Mouse (Mus musculus): ENCODE measurements around the gene Itgal.
"Not testable (repeated sequence)": the region's sequence is repeated elsewhere in the genome, so short reads cannot be mapped to it uniquely, and the experiment has no call there.

The Itgal gene

DNA sequence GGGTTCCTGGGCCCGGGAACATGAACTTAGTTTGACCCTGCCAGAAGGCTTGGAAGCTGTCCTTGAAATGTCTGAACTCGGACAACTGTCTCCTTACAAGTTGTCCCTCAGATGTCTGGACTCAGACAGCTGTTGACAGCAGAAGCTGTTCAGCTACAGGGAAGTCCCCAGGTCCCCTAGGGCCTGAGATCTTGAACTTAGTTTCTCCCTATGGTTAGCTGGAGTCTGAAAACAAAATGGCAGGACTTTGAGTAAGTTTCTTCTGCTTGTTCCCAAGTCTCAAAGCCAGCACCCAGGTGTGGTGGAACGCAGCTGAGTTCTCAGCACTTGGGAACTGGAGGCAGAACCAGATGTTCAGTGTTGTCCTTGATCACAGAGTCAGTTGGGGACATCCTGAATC, 16.0 kb upstream of the Itgal start:
- DNase-seq (ENCODE audit: low spot score), result no peak

DNA sequence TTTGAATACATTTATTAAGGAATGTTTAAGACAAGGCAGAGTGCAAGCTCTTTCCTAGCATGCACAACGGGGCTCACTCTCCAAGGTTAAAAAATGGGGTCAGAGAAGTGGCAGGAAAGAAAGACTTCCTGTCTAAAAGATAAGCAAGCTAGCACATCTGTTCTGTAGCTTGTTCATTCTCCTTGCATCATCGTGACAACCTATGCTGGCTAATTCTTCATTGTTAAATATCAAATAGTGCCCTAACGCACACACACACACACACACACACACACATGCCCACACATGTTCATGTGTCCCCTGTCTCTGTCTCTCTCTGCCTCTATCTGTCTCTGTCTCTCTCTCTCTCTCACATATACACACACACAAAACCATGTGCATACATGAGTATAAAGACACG, 14.9 kb upstream of the Itgal start:
- no peak for DNase-seq (ENCODE audit: low spot score)

DNA sequence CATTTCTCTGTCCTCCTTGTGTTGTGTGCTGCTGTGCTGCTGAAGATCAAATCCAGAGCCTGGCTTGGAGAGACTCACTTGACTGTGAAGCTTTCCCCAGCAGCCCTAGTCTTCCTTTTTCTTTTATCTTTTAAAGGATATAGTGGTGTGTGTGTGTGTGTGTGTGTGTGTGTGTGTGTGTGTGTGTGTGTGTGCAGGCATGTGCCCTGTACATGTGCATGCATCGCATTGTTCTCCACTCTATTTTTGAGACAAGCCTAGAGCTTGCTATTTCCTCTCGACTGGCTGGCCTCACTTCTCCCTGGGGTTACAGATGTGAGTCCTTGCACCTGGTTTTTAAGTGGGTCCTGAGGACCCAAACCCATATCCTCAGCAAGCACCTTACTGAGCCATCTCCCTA, 13.9 kb upstream of the Itgal start:
- no peak for DNase-seq (ENCODE audit: low spot score)

DNA sequence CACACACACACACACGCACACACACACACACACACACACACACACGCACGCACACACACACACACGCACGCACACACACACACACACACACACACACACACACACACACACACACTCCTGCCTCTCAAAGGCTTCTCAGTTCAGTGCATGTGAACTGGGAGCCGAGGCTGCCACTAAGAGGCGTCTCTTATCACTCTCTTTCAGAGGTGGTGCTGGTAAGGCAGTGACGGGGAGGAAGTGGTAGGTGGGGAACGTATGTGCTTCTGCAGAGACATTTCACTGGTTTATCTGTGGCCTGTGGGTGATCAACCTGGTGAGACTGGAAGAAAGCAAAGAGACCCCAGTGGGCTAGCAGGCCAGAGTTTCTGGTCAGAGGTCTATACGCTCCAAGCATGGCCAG, 10.9 kb upstream of the Itgal start:
- no peak for DNase-seq (ENCODE audit: low spot score)

DNA sequence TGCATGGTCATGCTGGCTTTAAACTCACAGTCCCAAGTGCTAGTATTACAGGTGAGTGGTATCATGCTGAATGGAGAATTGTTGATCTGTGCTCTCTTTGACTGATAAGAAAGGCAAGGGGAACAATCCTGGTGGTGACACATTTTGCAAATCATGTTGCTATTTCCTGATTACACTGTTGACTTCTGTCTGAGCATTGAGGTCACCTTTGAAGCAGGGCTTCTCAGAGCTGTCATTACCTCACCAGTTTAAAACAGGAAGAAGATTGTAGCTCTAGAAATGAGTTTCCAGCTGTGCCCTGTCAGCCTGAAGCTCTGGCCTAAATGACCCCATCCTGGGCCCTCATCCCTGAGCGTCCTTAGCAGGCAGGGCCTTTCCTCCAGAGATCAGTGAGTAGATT, 8.1 kb upstream of the Itgal start:
- no peak for DNase-seq (ENCODE audit: low spot score)

DNA sequence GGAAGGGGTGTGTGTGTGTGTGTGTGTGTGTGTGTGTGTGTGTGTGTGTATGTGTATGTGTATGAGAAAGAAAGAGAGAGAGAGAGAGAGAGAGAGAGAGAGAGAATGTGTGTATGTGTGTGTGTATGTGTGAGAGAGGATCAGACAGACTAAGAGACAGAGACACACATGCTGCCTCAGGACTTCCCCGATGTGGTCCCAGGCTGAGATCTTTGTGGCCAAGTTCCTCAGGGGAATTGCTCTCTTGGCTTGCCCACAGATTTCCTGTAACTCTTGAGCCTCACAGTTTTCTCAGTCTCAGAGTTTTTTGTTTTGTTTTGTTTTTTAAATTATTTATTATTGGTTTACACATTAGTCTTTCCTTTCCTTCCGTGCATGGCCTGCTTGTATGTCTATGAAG, 6.8 kb upstream of the Itgal start:
- DNase-seq (ENCODE audit: low spot score), result no peak

DNA sequence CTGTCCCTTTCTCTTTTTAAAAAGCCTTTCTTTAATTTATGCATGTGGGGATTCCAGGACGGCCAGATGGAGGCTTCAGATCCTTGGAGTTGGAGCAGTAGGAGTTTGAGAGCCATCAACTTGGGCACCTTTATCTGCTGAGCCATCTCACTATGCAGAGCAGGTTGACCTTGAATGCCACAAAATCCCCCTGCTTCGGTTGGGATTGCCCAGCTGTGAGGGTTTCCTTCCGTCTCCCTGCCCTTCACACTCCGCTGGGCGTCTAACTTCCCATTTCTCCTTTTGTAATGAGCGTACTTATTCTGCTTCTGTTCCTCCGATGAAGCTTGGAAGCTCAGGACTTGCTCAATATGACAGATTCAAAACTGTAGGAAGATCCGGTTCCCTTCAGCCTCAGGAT, 5.9 kb upstream of the Itgal start:
- no peak for DNase-seq (ENCODE audit: low spot score)

DNA sequence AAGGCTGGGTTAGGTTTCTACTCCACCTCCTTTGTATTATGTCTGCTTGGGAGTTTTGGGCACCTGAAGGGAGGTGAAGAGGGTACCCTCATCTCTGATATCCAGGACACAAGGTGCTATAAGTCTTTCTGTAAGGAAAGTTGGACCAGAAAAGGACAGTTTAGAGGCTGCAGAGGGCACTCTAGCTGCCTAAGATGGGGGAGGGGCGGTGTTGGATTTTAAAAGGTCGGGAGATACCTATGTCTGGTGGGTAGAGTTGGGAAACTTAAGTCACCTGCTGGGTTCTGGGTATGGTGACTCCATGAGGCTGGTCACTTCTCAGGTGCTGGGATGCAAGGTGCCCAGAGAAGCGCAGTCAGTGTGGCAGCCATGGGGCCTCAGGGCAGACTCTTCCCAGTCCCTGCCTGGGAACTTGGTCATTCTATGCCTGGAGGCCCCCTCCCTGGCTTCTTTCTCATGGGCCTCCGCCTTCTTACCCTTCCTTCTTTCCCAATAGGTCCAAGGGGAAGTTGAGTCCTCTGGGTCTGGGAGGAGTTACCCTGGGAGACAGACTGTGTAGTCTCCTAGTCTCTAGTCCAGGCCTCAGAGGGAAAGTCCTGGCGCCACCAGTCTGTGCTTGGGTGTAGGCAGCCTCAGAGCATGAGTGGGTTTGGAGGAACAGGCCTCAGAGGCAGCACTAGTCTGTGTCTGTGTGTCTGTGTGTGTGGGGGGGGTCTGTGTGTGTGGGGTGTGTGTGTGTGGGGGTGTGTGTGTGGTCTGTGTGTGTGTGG, 911 bp downstream of the Itgal start:
- DNase-seq (ENCODE audit: low spot score), result no peak

DNA sequence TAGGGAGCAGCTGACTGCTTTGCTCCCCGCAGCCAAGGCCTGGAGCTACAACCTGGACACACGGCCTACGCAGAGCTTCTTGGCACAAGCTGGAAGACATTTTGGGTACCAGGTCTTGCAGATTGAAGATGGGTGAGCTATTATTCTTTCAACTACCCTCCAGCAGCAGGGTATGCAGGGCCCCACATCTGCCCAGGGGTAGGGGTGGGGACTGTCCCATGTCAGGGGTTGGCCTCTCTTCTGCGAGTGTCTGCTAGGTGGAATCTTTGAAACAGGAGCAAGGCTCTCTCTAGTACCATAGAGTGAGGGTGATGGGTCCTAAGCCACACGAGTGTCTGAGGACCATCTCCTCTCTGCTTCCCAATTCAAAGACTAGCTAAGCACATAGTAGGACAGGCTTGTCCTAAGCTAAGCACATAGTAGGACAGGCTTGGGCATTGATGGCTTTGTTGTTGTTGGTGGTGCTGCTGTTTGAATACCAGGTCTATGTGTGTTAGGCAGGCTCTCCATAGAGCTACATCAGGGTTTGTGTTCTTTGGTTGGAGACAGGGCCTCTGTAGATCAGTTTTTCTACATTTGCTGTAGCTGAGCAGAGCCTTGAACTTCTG, 1.6 kb downstream of the Itgal start:
- no peak for DNase-seq (ENCODE audit: low spot score)

DNA sequence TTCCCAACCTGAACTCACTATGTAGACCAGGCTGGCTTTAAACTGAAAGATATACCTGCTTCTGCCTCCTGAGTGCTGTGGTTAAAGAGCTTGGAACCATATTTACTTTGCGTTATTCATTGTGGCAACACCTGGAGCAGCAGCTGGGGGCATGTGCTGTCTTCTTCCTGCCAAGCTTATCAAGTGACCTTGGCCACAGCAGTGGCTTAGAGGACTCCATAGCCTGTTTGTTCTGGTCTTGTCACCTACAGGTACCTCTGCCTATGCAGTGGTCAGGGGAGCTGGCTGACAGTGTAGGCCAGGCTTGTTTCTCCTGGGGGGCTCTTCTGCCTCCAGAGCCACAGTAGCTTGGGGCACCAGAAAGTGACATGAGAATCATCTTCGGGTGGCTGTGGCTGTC, 12.4 kb downstream of the Itgal start:
- no peak for DNase-seq (ENCODE audit: low spot score)

DNA sequence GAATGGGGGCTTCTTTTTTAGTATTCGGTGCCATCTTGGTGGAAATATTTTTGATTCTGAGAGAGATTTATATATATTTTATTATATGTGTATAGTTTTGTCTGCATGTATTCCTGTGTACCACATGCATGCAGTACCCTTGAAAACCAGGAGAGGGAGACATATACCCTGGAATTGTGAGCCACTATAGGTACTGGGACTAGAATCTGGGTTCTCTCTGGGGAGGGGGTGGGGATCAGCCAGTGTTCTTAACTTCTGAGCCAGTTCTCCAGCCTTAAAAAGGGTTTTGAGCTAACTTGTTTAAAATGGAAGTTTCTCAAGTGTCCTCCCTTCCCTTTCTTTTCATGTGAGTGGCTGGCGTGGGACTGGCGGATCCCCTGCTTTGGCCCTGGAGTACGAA, 12.8 kb downstream of the Itgal start:
- no peak for DNase-seq (ENCODE audit: low spot score)

DNA sequence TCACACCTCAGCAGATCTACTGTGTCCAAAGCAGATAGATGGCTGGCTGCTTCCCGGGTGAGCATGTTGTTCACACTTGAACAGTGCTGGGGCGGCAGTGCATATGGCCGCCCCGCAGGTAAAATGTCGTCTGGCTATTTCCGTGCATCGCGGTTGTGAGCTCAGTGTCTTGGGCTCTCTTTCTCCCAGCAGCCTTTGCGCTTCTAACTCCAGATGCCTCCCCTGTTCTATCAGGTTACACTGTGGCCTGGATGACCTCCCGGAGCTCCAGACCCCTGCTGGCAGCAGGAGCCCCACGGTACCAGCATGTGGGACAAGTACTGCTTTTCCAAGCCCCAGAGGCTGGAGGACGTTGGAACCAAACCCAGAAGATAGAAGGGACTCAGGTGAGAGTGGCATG, 13.9 kb downstream of the Itgal start:
- DNase-seq (ENCODE audit: low spot score), result no peak

DNA sequence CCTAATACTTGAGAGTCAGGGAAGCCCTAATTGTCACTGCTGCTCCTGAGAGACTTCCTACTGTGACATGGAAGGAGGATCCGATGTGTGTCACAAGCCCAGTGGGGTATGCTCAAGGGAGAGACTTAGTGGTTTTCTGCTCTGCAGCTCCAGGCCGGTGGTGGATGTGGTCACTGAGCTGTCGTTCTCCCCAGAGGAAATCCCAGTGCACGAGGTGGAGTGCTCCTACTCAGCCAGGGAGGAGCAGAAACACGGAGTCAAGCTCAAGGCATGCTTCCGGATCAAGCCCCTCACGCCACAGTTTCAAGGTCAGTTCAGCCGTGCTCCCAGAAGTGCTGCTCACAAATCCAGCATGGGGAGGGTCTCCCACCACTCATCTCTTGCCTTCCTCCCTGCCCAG, 17.9 kb downstream of the Itgal start:
- DNase-seq (ENCODE audit: low spot score), result no peak

DNA sequence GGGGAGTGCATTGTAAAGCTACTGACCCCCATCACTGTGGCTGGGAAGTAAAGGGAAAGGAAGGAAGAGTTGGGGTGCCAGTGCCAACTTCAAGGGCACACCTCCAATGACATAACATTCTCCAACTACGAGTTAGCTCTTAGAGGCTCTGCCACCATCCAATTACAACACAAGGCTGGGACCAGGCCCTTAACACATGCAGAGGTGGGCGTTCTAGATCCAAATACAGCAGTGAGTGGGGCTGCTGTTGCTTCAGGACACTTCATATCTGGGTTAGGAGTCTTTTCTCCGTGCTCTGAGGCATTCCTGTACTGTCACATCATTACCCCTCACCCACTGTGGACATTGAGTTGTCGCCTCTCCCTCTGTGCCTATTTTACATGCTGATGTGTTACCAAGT, 25.0 kb downstream of the Itgal start:
- DNase-seq (ENCODE audit: low spot score), result no peak

DNA sequence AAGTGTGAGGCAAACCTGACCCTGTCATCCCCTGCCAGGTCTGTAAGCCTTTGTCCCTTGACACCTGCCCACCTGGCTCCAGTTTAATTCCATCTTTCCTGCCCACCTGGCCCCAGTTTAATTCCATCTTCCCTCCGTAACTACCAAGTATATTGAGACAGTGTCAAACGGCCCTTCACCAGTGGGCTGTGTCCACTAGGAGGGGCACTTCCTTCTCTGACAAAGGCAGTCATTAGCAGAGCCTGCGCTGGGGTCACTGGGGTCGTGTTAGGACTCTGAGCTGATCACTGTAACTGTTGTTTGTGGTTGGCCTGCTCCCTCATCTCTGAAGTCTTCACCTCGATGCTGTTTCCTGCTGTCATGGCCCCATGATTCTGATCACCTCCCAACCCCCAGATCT, 26.0 kb downstream of the Itgal start:
- no peak for DNase-seq (ENCODE audit: low spot score)

DNA sequence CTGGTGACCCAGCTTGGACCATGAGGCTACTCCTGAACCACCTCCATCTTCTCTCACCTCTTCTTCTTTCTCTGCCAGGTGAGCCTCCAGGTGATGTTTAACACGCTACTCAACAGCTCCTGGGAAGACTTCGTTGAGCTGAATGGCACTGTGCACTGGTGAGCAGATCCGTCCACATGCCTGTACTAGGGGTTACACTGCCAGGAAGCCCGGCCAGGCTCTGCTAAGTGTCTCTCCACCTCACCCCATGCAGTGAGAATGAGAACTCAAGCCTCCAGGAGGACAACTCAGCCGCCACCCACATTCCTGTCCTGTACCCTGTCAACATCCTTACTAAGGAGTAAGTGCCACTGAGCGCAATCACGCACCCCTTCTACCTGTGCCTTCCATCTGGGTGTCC, 28.9 kb downstream of the Itgal start:
- DNase-seq (ENCODE audit: low spot score), result no peak

DNA sequence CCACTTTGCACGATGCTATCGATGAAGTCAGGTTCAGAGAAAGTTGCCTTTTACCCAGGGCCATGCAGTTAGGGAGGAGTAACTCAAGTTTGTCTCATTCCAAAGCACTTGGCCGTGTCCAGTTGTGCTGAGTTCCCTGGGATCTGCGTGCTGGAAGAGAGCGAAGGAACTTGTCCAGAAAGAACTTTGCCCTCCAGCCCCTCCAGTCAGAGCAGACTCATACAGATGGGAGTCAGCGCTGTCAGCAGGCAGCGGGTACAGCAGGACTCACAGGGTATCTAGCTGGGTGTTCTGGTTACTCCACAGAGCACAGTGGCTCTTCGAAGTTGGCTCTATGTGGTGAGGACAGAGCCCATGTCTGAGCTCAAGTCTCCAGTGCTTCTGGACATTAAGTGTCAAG, 29.5 kb downstream of the Itgal start:
- no peak for DNase-seq (ENCODE audit: low spot score)

DNA sequence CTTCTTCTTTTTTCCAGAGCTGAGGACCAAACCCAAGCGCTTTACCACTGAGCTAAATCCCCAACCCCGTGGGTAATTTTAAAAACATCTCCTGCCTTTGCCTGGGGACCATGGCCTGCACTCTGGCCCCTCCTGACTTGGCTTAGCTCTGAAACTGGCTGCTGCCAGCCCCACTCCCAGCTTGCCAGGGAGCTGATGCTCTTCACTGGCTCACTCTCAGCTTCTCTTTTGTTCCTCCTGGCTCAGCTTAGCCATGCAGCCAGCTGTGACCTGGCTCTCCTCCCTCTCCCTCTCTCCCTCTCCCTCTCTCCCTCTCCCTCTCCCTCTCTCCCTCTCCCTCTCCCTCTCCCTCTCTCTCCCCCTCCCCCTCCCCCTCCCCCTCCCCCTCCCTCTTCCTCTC, 30.6 kb downstream of the Itgal start:
- no peak for DNase-seq (ENCODE audit: low spot score)

DNA sequence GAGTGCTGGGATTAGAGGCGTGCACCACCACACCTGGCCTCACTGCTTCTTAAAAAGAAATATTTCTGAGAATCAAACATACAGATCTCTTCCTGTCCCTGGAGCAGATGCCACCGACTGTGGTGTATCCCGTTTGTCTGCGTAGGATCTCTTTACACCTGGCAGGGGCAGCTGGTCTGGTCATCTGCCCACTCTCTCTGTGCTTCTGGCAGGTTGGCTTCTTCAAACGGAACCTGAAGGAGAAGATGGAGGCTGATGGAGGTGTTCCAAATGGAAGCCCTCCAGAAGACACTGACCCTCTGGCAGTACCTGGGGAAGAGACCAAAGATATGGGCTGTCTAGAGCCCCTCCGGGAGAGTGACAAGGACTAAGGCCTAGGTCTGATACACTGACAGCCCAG, 37.2 kb downstream of the Itgal start:
- DNase-seq (ENCODE audit: low spot score), result no peak

DNA sequence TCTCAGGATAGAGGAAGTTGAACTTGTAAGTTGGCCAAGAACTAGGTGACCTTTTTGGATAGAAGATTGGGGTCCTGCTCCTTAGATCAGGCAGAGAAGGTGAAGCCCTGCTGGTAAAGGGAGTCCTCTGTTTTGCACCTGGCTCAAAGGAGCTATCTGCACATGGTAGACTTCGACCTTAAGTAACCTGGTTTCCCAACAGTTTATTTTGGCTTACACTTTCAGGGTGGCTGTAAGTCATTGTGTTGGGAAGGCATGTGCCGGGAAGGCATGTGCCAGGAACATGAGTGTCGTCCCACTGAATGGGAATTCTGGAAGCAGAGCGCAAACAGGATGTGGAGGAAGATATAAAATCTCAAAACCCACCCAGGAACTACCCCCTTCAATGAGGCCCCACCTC, 39.5 kb downstream of the Itgal start:
- no peak for DNase-seq (ENCODE audit: low spot score)

DNA sequence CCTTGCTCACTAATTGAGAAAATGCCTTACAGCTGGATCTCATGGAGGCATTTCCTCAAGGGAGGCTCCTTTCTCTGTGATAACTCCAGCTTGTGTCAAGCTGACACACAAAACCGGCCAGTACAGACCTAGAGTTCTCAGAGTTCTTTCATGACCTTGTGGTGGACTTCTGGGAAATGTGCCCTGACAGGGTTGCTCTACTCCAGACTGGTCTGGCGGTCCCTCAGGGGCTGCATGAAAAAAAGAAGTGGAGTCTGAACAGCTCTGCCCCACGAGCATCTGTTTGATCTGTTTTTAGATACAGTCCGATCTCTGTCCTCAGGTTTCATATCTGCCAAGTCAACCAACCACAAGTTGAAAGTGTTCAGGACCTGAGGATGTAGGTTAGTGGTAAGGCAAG, 41.6 kb downstream of the Itgal start:
- DNase-seq (ENCODE audit: low spot score), result no peak

DNA sequence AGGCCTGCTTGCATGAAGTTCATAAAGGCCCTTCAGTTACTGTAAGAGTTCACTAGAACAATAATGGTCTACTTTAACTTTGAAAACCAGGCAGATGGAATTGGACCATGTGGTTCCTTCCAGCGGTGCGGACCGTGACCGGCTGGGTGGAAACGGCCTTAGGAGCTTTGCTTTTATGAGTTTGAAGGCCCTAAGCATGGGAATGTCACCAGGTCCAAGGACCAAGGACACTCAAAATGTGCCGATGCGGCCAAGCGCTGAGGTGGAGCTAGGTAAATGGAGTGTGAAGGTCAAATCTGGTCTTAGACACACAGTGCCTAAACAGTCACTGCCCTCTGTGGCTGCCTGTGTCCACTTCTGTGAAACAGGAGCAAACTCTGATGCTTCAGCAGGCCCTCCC, 45.3 kb downstream of the Itgal start:
- DNase-seq (ENCODE audit: low spot score), result no peak

DNA sequence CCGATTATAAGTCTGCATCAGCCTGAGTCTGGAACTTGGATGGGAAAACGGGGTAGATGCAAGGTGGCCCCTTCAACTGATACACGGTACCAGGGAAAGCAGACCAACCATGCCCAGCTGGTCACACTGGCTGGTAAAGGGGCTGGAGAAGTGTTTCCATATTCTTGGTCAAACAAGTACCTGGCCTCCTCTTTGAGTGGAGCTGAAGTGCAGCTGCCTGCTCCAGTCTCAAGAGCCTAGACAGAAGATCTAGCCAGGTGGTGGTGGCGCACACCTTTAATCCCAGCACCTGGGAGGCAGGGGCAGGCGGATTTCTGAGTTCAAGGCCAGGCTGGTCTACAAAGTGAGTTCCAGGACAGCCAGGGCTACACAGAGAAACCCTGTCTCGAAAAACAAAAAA, 45.8 kb downstream of the Itgal start:
- DNase-seq (ENCODE audit: low spot score), result not testable (repeated sequence)

DNA sequence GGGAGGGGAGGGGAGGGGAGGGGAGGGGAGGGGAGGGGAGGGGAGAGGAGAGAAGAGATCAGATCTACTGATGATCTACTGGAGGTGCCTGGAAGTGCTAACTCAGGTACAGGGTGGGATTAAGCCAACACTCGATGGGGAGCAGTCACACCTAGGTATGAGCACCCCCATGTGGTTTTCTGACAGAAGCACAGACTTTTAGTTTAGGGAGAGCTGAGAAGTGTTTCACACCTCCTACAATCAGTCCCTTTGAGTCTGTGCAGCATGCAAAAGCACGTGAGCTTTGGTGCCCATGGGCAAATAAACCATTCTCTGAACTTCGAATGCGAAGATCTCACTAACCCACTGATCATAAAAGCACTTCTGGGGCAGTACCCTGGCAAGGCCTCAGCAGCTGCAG, 46.3 kb downstream of the Itgal start:
- no peak for DNase-seq (ENCODE audit: low spot score)

All from urinary bladder, postnatal 10 days (tissue).